Mouse (Mus musculus) limb, embryonic 13.5 days (tissue): Measurements from ENCODE around the gene Ints6. TPM values are rescaled to one million over a fixed set of nuclear protein-coding genes. Genes with fewer than 3 reads are reported as not detected.

ENCODE experiments used
- ATAC-seq: fragments of 200-750 bp; cut with Nextera tagmentation; 2 replicates; pipeline ENCODE4 v1.8.0; 2017; ENCODE audit warnings: low read depth, moderate number of reproducible peaks, moderate TSS enrichment; ENCODE audit not compliant: low FRiP score
- H3K27ac ChIP-seq: fragments of 300-500 bp; sonication (generic); 2 replicates; pipeline ENCODE4 v1.5.1; 2015; ENCODE audit warnings: inconsistent platforms, mild to moderate bottlenecking, moderate library complexity
- H3K27me3 ChIP-seq: fragments of 300-500 bp; sonication (generic); 2 replicates; pipeline ENCODE4 v1.6.1; 2015; ENCODE audit warnings: mild to moderate bottlenecking, inconsistent platforms
- H3K36me3 ChIP-seq: fragments of 300-500 bp; sonication (generic); 2 replicates; pipeline ENCODE4 v1.6.1; 2015; ENCODE audit warnings: inconsistent platforms, mild to moderate bottlenecking, moderate library complexity
- H3K4me1 ChIP-seq: fragments of 300-500 bp; sonication (generic); 2 replicates; pipeline ENCODE4 v1.6.1; 2015; ENCODE audit warnings: inconsistent platforms
- H3K4me2 ChIP-seq: fragments of 300-500 bp; sonication (generic); replicated peaks from 2 replicates; pipeline ENCODE4 v1.6.1; 2015; ENCODE audit warnings: inconsistent platforms, mild to moderate bottlenecking, moderate library complexity
- H3K4me3 ChIP-seq: fragments of 300-500 bp; sonication (generic); 2 replicates; pipeline ENCODE4 v1.5.1; 2015; ENCODE audit warnings: moderate library complexity, mild to moderate bottlenecking, inconsistent platforms
- H3K9ac ChIP-seq: fragments of 300-500 bp; sonication (generic); 2 replicates; pipeline ENCODE4 v1.6.1; 2015; ENCODE audit warnings: mild to moderate bottlenecking, inconsistent platforms
- H3K9me3 ChIP-seq: fragments of 300-500 bp; sonication (generic); 2 replicates; pipeline ENCODE4 v1.6.1; 2016; ENCODE audit warnings: inconsistent platforms
- WGBS: fragments of 180-500 bp; shearing (Covaris S2); methylation state at CpG from one replicate; pipeline ENCODE4 v1.1.7; 2015; 5-methylcytosine and 5-hydroxymethylcytosine counted together
- polyA plus RNA-seq: library from polyadenylated mRNA; unstranded; fragments of >200 nt; fragmentation: Nextera tagmentation; extraction: Ambion mirVana; gene quantifications from 2 replicates; pipeline ENCODE4 v1.2.1, GENCODE M21; 2015

Ints6 gene
- polyA plus RNA-seq, 1 experiment from 2014 or later, result 23.3 TPM

- Histone ChIP-seq H3K27ac (no peak overlapping the region), H3K27me3 (no peaks in the 10 kb centered on the region), H3K9ac (no peak overlapping the region), H3K36me3 (no peaks in the 10 kb centered on the region), H3K4me2 (no peak overlapping the region), H3K4me1 (no peaks in the 10 kb centered on the region), H3K9me3 (no peaks in the 10 kb centered on the region), H3K4me3 (no peak overlapping the region)
- ATAC-seq, result no peak
- 71% methylated on average over 3 of the region's 3 CpGs for WGBS
Observed at GRCm38 (mm10) chr14:62775034-62775433, 14.1 kb upstream of the Ints6 start.

- no peak for ATAC-seq
Observed at GRCm38 (mm10) chr14:62774246-62774645, 13.3 kb upstream of the Ints6 start.

GRCm38 (mm10) chr14:62773766-62774165 is 12.8 kb upstream of the Ints6 start:
- whole genome bisulfite sequencing, result 74% methylated on average over 6 of the region's 6 CpGs
- no peaks in the 10 kb centered on the region for H3K9me3 ChIP-seq
- no peaks in the 10 kb centered on the region for H3K36me3 ChIP-seq
- H3K9ac ChIP-seq, result no peak overlapping the region
- no peak for ATAC-seq
- no peaks in the 10 kb centered on the region for H3K27me3 ChIP-seq
- no peaks in the 10 kb centered on the region for H3K4me1 ChIP-seq
- no peak overlapping the region for H3K4me3 ChIP-seq
- no peak overlapping the region for H3K4me2 ChIP-seq
- H3K27ac ChIP-seq, result no peak overlapping the region

More at GRCm38 (mm10) chr14:62774246-62774645, 13.3 kb upstream of the Ints6 start:
- Histone ChIP-seq H3K36me3 (no peaks in the 10 kb centered on the region), H3K9me3 (no peaks in the 10 kb centered on the region), H3K4me2 (no peak overlapping the region), H3K4me1 (no peaks in the 10 kb centered on the region), H3K27ac (no peak overlapping the region), H3K4me3 (no peak overlapping the region), H3K27me3 (no peaks in the 10 kb centered on the region), H3K9ac (no peak overlapping the region)
- 95% methylated on average over 3 of the region's 3 CpGs for WGBS

- no peaks in the 10 kb centered on the region for H3K27me3 ChIP-seq
- no peaks in the 10 kb centered on the region for H3K9me3 ChIP-seq
- 67% methylated on average over 2 of the region's 2 CpGs for WGBS
- H3K4me1 ChIP-seq, result no peaks in the 10 kb centered on the region
- H3K9ac ChIP-seq, result no peak overlapping the region
- H3K27ac ChIP-seq, result no peak overlapping the region
- no peaks in the 10 kb centered on the region for H3K36me3 ChIP-seq
- ATAC-seq, result no peak
- H3K4me2 ChIP-seq, result no peak overlapping the region
- no peak overlapping the region for H3K4me3 ChIP-seq
Observed at GRCm38 (mm10) chr14:62765398-62765797, 4.4 kb upstream of the Ints6 start.

- ATAC-seq, result no peak
- no peaks in the 10 kb centered on the region for H3K27me3 ChIP-seq
- 77% methylated on average over 5 of the region's 5 CpGs for WGBS
- H3K9me3 ChIP-seq, result no peaks in the 10 kb centered on the region
- no peak overlapping the region for H3K9ac ChIP-seq
- H3K4me3 ChIP-seq, result no peak overlapping the region
- no peaks in the 10 kb centered on the region for H3K36me3 ChIP-seq
- H3K4me1 ChIP-seq, result peaks cover 2% of the 10 kb centered on the region; the same call in 1 of the 2 replicates
- H3K4me2 ChIP-seq, result no peak overlapping the region
- H3K27ac ChIP-seq, result no peak overlapping the region
Observed at GRCm38 (mm10) chr14:62764371-62764770, 3.4 kb upstream of the Ints6 start.

- Histone ChIP-seq H3K36me3 (peaks cover 9% of the 10 kb centered on the region), H3K9ac (peak overlapping the region; percentile 85), H3K27ac (peak overlapping the region; percentile 94), H3K4me1 (peaks cover 6% of the 10 kb centered on the region; the same call in 1 of the 2 replicates), H3K4me2 (peak overlapping the region; percentile 76), H3K27me3 (no peaks in the 10 kb centered on the region), H3K4me3 (peak overlapping the region; percentile 96), H3K9me3 (no peaks in the 10 kb centered on the region)
- 3% methylated on average over 11 of the region's 11 CpGs for WGBS
- ATAC-seq, result no peak
Observed at GRCm38 (mm10) chr14:62761943-62762342, 974 bp upstream of the Ints6 start.

GRCm38 (mm10) chr14:62760321-62761035 is 491 bp downstream of the Ints6 start:
- H3K4me3 ChIP-seq, result peak overlapping the region; percentile 96
- peaks cover 12% of the 10 kb centered on the region for H3K36me3 ChIP-seq
- H3K4me1 ChIP-seq, result peaks cover 6% of the 10 kb centered on the region; the same call in 1 of the 2 replicates
- no peaks in the 10 kb centered on the region for H3K27me3 ChIP-seq
- peak overlapping the region; percentile 99 for H3K27ac ChIP-seq
- no peaks in the 10 kb centered on the region for H3K9me3 ChIP-seq
- under 1% methylated on average over 48 of the region's 68 CpGs for WGBS
- H3K9ac ChIP-seq, result peak overlapping the region; percentile 98
- ATAC-seq, result peak; percentile 34
- H3K4me2 ChIP-seq, result peak overlapping the region; percentile 71

GRCm38 (mm10) chr14:62759771-62760320 is 1.1 kb downstream of the Ints6 start:
- peak; percentile 13; the same call in 1 of the 2 replicates for ATAC-seq
- Histone ChIP-seq H3K27me3 (no peaks in the 10 kb centered on the region), H3K4me3 (peak overlapping the region; percentile 96), H3K9me3 (no peaks in the 10 kb centered on the region), H3K4me2 (peak overlapping the region; percentile 71), H3K9ac (peak overlapping the region; percentile 98), H3K4me1 (peaks cover 6% of the 10 kb centered on the region; the same call in 1 of the 2 replicates), H3K36me3 (peaks cover 15% of the 10 kb centered on the region), H3K27ac (peak overlapping the region; percentile 99)
- under 1% methylated on average over 35 of the region's 38 CpGs for WGBS

- Histone ChIP-seq H3K4me2 (peak overlapping the region; percentile 71; the same call in 1 of the 2 replicates), H3K36me3 (peaks cover 19% of the 10 kb centered on the region), H3K9me3 (no peaks in the 10 kb centered on the region), H3K9ac (no peak overlapping the region), H3K4me1 (peaks cover 6% of the 10 kb centered on the region; the same call in 1 of the 2 replicates), H3K27me3 (no peaks in the 10 kb centered on the region), H3K4me3 (no peak overlapping the region), H3K27ac (no peak overlapping the region)
- no peak for ATAC-seq
- WGBS, result 91% methylated on average over 5 of the region's 5 CpGs
Observed at GRCm38 (mm10) chr14:62758714-62759113, 2.3 kb downstream of the Ints6 start.

- Histone ChIP-seq H3K36me3 (peaks cover 24% of the 10 kb centered on the region), H3K27ac (no peak overlapping the region), H3K4me1 (peaks cover 6% of the 10 kb centered on the region; the same call in 1 of the 2 replicates), H3K9ac (no peak overlapping the region), H3K4me2 (no peak overlapping the region), H3K27me3 (no peaks in the 10 kb centered on the region), H3K4me3 (no peak overlapping the region), H3K9me3 (no peaks in the 10 kb centered on the region)
- WGBS, result 86% methylated on average over 1 of the region's 1 CpGs
- ATAC-seq, result no peak
Observed at GRCm38 (mm10) chr14:62755095-62755640, 5.8 kb downstream of the Ints6 start.

- Histone ChIP-seq H3K9ac (no peak overlapping the region), H3K36me3 (peaks cover 20% of the 10 kb centered on the region), H3K4me3 (no peak overlapping the region), H3K27ac (no peak overlapping the region), H3K27me3 (no peaks in the 10 kb centered on the region), H3K9me3 (no peaks in the 10 kb centered on the region), H3K4me1 (no peaks in the 10 kb centered on the region), H3K4me2 (no peak overlapping the region)
- ATAC-seq, result no peak
- 92% methylated on average over 2 of the region's 2 CpGs for WGBS
Observed at GRCm38 (mm10) chr14:62751479-62751878, 9.5 kb downstream of the Ints6 start.

- no peak for ATAC-seq
- peaks cover 31% of the 10 kb centered on the region for H3K36me3 ChIP-seq
- H3K27ac ChIP-seq, result no peak overlapping the region
- no peak overlapping the region for H3K4me3 ChIP-seq
- no peaks in the 10 kb centered on the region for H3K4me1 ChIP-seq
- no peak overlapping the region for H3K9ac ChIP-seq
- no peak overlapping the region for H3K4me2 ChIP-seq
- no peaks in the 10 kb centered on the region for H3K9me3 ChIP-seq
- H3K27me3 ChIP-seq, result no peaks in the 10 kb centered on the region
- WGBS, result 93% methylated on average over 1 of the region's 1 CpGs
Observed at GRCm38 (mm10) chr14:62735646-62736045, 25.3 kb downstream of the Ints6 start.
